Mouse (Mus musculus) megakaryocyte, embryonic 14.5 days (primary cell): ENCODE measurements at regions not wholly inside any gene's neighbourhood (a gene's known extent, or its start where the extent isn't known, plus 50 kb on each side); places are given as distances from the start of the nearest gene placed in this dataset.

Experiments used
- FLI1 ChIP-seq: IDR thresholded peaks from 2 replicates; pipeline ENCODE4 v1.6.1; 2012; ENCODE audit warnings: low read length, inconsistent platforms, mixed read lengths
- GATA1 ChIP-seq: IDR thresholded peaks from 3 replicates; pipeline ENCODE4 v1.6.1; 2012; ENCODE audit warnings: mixed read lengths, low read length, inconsistent platforms, borderline replicate concordance

- TF ChIP-seq GATA1, result no peak
- no peak for TF ChIP-seq FLI1
Observed at GRCm38 (mm10) chr4:95303337-95303736, 251.3 kb upstream of the Jun start.
